Mouse (Mus musculus): ENCODE results near the gene Adat3.
"Not testable (repeated sequence)": the region's sequence is repeated elsewhere in the genome, so short reads cannot be mapped to it uniquely, and the experiment has no call there.

Adat3 gene

GRCm38 (mm10) chr10:80611024-80611423, 8.3 kb downstream of the Adat3 start:
- peak; percentile 66 for DNase-seq

DNA sequence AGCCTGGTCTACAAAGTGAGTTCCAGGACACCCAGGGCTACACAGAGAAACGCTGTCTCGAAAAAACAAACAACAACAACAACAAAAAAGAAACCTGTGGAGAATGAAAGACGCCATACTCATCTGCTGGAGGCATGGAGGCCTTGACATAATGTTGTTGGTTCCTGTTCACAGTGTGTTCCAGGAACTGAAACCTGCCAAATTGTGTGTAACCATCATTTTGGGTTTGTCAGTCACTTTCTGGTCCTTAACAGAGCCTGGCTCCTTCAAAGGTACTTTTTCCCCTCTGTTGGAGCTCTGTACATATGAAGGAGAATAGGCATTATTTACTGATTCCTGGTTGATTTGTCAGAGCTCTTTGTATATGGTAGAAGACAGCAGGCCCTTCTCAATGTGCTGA, 9.2 kb downstream of the Adat3 start:
- no peak for DNase-seq

- no peak for DNase-seq
These were observed 11.1 kb downstream of the Adat3 start for GRCm38 (mm10) chr10:80613821-80614220.

GRCm38 (mm10) chr10:80614351-80614750, 11.7 kb downstream of the Adat3 start:
- peak in 1 of 2 experiments; percentile 6 for DNase-seq

DNA sequence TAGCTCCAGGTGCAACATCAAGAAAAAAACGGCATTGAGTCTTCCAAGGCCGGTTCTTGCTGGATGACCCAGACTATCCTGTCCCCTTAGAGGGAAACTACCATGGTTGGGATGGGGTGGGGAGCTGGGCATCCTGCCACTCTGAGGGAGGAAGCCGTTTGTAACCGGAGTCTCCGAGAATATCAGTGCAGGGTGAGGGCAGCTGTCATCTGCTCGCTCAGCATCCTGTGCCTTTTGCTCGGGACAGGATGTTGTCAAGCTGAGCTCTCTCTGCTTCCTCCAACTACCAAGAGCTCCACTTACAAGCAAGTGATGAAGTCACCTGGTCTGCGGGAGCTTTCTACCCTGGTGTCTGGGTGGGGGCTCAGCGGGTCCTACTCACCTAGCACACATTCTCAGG, 15.5 kb downstream of the Adat3 start:
- peak in 1 of 2 experiments; percentile 17 for DNase-seq

GRCm38 (mm10) chr10:80619465-80620244, 17.0 kb downstream of the Adat3 start:
- no peak for DNase-seq

GRCm38 (mm10) chr10:80620365-80620764, 17.7 kb downstream of the Adat3 start:
- no peak for DNase-seq

DNA sequence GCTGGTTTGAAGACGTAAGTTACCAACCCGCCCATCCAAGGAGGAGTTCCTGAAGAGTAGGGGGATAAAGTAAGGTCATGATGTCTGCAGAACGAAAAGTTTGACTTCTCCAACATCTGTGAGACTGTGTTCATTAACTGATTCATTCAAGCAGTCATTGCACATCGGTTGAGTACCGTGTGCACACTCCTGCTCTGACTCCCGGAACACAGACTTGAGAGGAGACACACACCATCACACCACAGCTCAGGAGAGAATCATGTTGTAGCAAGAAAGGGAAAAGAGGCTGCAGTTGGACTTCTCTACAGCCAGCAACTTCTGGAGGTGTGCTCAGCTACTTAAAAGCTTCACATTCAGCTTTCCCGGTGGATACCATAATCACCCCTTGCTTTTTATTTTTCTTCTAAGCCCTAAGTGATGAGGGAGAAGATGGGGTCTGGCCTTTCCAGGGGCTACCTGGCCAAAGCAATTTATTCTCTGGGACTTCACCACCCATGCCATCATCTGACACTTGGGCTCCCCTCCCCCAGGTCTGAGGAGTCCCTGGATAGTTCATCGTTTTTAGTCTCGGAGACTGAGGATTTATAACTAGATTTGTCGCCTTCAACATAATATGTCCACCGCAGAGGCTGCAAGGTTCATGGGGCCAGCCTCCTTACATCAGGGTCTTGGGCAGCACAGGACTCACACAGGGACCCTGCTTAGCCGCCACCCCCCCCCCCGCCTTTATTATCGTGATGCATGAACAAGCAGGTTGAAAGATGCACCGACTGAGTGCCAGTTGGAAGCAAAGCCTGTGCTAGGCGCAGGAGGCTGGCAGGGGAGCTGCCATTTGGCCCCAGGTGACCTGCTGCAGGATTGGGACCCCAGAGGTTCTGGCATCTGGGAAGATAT, 18.4 kb downstream of the Adat3 start:
- DNase-seq: peak; percentile 53 to 61

DNA sequence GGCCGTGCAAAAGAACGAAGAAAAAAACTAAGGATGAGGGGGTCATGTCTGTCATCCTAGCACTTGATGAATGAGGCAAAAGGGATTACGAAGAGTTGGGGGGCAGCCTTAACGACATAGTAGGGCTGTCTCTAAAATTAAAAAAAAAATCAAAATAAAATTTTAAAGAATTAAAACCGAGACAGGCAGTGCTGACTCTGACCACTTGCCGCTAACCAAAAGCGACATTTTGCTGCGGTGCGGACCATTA, 18.9 kb downstream of the Adat3 start:
- DNase-seq: no peak

- DNase-seq: peak; percentile 100
These were observed 19.4 kb downstream of the Adat3 start for GRCm38 (mm10) chr10:80621940-80622660.

- peak; percentile 78 to 79 for DNase-seq
These were observed 20.2 kb downstream of the Adat3 start, which contains the start of gene Csnk1g2 for GRCm38 (mm10) chr10:80622661-80623456. TSS of gene Csnk1g2 (plus strand) at chr10:80622838.

DNA sequence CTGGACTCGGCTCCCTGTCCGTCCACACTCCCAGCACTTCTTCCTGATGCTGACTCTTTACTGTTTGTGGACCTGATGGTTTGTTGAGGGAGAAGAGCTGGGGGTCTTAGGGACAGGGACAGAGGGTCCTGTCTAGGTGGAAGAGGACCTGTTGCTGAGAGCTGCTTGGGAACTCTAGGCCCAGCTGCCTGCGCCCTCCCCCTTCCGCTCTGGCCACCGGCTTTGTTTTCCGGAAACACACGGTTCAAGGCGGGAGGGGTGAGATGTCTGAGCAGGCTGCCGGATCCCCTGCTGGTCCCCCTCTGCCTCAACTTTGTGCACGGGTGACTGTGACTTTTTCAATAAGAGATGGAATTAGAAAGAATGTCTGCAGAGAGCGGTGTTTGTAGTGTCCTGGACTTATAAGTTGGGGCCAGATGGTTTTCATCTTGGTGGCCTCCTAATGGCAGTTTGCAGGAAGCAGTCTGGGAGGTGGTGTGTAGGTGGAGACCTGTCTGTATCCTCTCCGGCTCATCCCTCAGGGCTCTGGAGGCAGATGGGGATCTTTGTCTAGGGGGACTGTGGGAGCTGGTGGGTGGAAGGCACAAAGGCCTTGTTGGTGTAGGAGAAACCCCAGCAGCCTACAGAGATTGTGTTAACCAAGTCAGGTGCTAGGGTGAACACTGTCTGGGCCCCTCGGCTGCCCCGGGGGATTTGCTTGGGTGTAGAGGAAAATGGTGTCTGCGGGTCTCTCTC, 20.9 kb downstream of the Adat3 start:
- DNase-seq: peak; percentile 68 to 69

DNA sequence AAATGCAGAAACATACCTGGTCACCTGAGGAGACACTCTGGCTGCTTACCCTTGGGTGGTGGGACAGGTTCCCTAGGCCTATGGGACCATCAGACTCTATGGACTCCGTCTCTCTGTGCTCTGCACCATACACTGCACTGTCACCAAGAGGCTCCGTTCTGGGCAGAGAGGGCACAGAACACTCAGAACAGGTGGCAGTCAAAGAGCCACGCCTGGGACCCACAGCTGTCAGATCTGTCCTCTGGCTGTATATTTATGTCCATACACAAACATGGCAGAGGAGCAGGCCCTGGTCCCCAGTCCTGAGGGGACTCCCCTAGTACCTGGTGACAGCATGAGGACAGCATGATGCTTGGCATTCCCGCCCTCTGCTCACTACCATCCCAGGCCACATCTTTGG, 23.1 kb downstream of the Adat3 start:
- DNase-seq: no peak

GRCm38 (mm10) chr10:80627685-80628084, 25.0 kb downstream of the Adat3 start:
- peak in 1 of 2 experiments; percentile 39 for DNase-seq

DNA sequence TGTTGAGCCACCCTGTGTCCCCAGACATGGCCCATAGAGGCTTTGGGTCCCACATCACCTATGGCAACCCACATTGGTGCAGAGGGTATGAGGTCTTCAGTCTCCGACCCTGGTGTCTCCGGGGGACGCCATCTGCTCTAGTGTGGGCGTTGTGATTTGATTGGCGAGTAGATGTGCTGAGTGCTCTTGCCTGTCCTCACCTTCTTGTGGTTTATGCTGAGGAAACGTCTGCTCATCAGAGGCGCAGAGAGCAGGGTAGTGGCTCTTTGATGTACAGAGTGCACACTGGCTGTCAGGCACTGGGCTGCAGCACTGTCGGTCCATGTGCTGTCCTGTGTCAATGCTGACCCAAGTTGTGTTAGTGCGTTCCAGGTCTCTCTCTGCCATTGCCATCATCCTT, 26.2 kb downstream of the Adat3 start:
- DNase-seq: peak in 1 of 2 experiments; percentile 42

DNA sequence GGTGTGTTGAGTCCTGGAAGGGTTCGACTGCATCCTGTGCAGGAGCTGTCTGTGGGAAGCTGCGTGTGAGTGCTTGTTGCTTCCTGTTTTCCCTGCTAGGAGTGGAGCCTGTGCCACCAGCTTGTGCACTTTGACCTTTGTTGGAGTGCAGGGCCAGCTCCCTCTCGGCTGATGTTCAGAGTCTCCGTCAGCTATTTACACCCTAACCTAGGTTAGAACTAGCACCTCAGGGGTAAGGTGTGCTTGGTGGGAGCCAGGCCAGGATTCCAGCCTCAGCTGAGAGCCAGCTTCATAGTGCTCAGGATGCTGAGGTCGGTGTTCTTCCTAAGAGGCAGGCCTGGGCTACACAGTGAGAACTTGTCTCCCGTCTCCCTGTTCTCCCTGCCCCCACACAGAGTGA, 32.7 kb downstream of the Adat3 start:
- no peak for DNase-seq

- no peak for DNase-seq
These were observed 44.3 kb downstream of the Adat3 start for GRCm38 (mm10) chr10:80646936-80647335.

DNA sequence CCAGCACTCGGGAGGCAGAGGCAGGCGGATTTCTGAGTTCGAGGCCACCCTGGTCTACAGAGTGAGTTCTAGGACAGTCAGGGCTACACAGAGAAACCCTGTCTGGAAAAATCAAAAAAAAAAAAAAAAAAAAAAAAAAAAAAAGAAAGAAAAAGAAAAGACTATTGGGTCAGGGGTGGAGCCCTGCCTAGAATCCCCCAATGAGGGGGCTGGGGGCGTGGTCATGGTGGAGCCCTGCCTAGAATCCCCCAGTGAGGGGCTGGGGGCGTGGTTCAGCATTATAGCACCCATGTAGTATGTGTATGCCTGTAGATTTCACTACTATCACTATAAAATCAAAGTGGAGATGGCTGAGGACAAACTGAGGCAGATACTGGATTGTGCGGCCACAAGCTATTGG, 47.2 kb downstream of the Adat3 start:
- DNase-seq: not testable (repeated sequence)

- DNase-seq: no peak
These were observed 47.7 kb downstream of the Adat3 start for GRCm38 (mm10) chr10:80650392-80650791.

DNA sequence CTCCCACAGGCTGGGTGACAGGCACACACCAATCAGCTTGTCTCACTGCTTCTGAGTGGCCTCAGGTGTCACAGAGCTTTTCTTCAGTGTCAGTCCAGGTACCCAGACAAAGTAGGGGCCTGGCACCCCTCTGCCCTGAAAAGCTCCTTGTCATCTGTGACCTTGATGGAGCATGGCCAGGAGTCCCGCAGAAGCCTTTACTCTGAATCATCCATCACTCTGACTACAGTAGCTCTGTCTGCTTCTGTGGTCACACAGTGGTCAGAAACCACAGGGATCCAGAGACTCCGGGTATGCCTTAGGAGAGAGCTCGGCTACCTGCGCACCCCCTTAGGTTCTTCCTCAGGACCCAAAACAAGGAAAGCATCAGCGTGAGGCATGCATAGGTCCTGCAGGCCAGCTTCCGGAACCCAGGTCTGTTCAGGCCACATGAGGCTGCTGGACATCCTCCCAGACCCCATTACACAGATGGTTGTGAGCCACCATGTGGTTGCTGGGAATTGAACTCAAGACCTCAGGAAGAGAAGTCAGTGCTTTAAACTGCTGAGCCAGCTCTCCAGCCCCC, 50.6 kb downstream of the Adat3 start:
- no peak for DNase-seq

- DNase-seq: peak; percentile 57 to 60
These were observed 52.2 kb downstream of the Adat3 start for GRCm38 (mm10) chr10:80654866-80655265.

Measured in cerebellum, postnatal 10 days (tissue).